Mouse (Mus musculus): Measurements from ENCODE around the gene Gm11237.
"Not testable (repeated sequence)": the region's sequence is repeated elsewhere in the genome, so short reads cannot be mapped to it uniquely, and the experiment has no call there.

The Gm11237 gene

DNA sequence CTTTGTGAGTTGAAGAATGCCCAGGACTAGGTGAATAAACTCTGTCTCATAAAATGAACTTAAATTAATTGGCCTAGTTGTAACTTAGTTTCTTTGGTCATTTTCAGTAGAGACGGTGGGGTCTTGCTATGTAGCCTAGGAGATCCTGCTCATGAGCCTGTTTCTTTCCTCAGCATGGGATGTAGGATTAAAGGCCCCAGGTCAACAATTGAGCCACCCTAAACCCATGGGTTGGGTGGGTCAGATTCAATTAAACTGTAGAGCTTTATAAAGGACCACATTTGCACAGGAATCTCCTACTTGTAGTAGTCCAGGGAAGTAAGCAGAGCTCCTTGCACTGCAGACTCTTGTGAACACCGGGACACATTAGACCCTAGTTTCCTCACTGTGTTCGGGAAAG lies at the start of gene Gm11237:
Gene Gm11237 (plus strand): TSS at position 301 of the 400 bp plus-strand sequence.
- DNase-seq (ENCODE audit: low spot score) = not testable (repeated sequence)

- DNase-seq (ENCODE audit: low spot score) = no peak
These were observed 23.5 kb upstream of the Gm11237 start for GRCm38 (mm10) chr4:73599248-73599647.

DNA sequence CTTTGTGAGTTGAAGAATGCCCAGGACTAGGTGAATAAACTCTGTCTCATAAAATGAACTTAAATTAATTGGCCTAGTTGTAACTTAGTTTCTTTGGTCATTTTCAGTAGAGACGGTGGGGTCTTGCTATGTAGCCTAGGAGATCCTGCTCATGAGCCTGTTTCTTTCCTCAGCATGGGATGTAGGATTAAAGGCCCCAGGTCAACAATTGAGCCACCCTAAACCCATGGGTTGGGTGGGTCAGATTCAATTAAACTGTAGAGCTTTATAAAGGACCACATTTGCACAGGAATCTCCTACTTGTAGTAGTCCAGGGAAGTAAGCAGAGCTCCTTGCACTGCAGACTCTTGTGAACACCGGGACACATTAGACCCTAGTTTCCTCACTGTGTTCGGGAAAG lies 15.2 kb upstream of the Gm11237 start, which contains the start of gene Gm11238:
Gene Gm11238 (plus strand): TSS at position 301 of the 400 bp plus-strand sequence.
- DNase-seq (ENCODE audit: low spot score) = not testable (repeated sequence)

GRCm38 (mm10) chr4:73637821-73638220 lies 15.0 kb downstream of the Gm11237 start, which contains the start of gene Gm11236:
Gene Gm11236 (plus strand): TSS chr4:73638121.
- not testable (repeated sequence) for DNase-seq (ENCODE audit: low spot score)

GRCm38 (mm10) chr4:73661864-73662263 lies 39.1 kb downstream of the Gm11237 start:
- DNase-seq (ENCODE audit: low spot score) = not testable (repeated sequence)

DNA sequence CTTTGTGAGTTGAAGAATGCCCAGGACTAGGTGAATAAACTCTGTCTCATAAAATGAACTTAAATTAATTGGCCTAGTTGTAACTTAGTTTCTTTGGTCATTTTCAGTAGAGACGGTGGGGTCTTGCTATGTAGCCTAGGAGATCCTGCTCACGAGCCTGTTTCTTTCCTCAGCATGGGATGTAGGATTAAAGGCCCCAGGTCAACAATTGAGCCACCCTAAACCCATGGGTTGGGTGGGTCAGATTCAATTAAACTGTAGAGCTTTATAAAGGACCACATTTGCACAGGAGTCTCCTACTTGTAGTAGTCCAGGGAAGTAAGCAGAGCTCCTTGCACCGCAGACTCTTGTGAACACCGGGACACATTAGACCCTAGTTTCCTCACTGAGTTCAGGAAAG lies 45.3 kb downstream of the Gm11237 start, which contains the start of gene Gm11239:
Gene Gm11239 (plus strand): TSS at position 301 of the 400 bp plus-strand sequence.
- DNase-seq (ENCODE audit: low spot score) = not testable (repeated sequence)
